Mouse (Mus musculus): Measurements from ENCODE around the gene Smad3.

DNA sequence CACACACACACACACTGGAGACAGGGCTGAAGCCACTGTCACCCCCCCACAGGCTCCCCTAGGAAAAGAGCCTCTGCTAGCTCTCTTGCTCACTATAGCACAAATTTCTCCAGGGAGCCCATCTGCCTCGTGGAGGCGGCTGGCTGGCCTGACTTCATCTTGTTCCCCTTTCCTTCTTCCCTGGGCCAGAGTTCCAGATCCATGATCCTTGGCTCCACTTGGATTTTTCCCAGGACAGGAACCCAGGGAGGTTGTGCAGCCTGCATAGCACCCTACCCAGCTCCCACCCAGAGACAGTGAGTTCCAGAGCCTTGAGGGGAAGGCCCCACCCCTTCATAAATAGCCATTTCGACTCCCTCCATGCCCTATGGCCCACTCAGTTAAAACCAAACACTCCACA lies 29.8 kb upstream of the Smad3 start:
- TF ChIP-seq POLR2A (IDR thresholded peaks at IDR 0.05; ENCODE audit: control insufficient read depth, low read depth, low read length) = no peak
- no peak for TF ChIP-seq CTCF (IDR thresholded peaks at IDR 0.05; ENCODE audit: control insufficient read depth, insufficient read depth, insufficient replicate concordance, low read depth, low read length)
